Mouse (Mus musculus) gastrocnemius, postnatal 25 days (tissue): ENCODE data around the gene Degs2. TPM values are rescaled to one million over a fixed set of nuclear protein-coding genes. Genes with fewer than 3 reads are reported as not detected.

Source experiments
- DNase-seq: peaks from one replicate; pipeline ENCODE4 v3.0.0; 2022
- microRNA-seq, 2 experiments: library from miRNA; unstranded; fragments of <30 nt; microRNA quantifications; one replicate each; pipeline ENCODE4 v1.2.0; 2021; ENCODE audit warnings: borderline replicate concordance in 2 of 2
- total RNA-seq, 2 experiments: library from RNA; stranded (reverse); gene quantifications; 1 replicate in 1 of 2; 2 replicates in 1 of 2; pipeline ENCODE4 v1.2.3; 2021

Gene Degs2
- total RNA-seq, 2 experiments from 2014 or later, result 0.19 TPM; not detected in 1

- DNase-seq, result peak; percentile 59
Measured at GRCm38 (mm10) chr12:108651053-108651660, 51.0 kb downstream of the Degs2 start.

GRCm38 (mm10) chr12:108647784-108648183 lies 54.3 kb downstream of the Degs2 start:
- DNase-seq, result no peak

- DNase-seq, result no peak
Measured at GRCm38 (mm10) chr12:108646234-108646633, 55.9 kb downstream of the Degs2 start.

DNA sequence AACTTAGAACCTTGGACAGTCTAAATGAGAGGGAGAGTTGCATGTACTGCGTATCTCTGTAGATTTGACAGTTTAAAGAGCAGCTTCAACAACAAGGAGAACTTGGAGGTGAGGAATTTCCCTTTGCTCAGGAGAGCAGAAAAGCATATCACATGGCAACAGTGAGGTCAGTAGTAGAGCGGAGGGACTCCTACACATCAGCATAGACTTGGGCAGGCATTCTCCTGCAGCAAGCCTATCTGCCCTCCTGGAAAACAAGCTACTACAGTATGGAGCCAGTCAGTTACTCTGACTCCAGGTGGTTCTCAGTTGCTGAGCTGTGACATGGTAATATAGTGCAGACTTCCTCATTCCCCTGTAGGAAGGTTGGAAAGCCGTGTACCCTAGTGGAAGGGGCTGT lies 60.1 kb downstream of the Degs2 start:
- DNase-seq, result no peak

- DNase-seq, result no peak
Measured at GRCm38 (mm10) chr12:108639126-108639525, 63.0 kb downstream of the Degs2 start.

- DNase-seq, result no peak
Measured at GRCm38 (mm10) chr12:108637440-108637839, 64.7 kb downstream of the Degs2 start.

- no peak for DNase-seq
Measured at GRCm38 (mm10) chr12:108635501-108635900, 66.6 kb downstream of the Degs2 start.

DNA sequence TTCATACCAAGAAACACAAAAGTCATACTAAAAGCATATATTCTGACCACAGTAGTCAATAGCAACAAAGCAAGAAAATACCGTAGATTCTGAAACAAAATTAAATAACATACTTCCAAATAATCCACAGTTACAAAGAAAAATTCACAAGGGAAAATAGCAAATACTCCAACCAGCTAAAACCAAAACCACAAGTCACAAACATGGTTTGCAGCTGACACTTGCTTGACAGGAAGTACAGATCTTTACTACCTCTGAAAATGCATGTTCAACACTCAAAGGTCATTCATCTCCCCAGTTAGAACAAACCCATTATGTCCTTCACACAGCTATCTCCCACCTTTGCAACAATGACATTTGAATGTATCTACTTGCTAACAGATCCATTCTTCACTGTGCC lies 68.1 kb downstream of the Degs2 start:
- DNase-seq, result no peak

- DNase-seq, result no peak
Measured at GRCm38 (mm10) chr12:108632501-108632900, 69.6 kb downstream of the Degs2 start.

- no peak for DNase-seq
Measured at GRCm38 (mm10) chr12:108630741-108631688, 71.1 kb downstream of the Degs2 start.

DNA sequence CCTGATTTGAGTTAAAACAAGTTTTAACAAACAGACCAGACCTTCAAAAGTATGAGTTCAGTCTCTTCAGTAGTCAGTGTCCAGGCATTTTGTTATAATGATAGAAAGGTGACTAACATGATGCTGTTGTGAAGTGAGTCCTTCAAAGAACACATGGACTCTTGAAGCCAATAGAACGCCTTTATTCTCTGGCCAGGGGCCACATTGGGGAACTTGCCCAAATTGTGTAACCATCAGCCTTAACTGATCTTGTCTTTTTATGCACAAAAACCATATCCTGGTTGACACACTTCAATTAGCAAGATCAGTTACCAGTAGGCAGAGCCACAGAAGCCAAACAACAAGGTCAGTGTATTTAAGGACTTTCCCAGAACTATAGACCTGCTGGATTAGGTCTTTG lies 72.6 kb downstream of the Degs2 start:
- no peak for DNase-seq

Small RNAs within 50 kb of the gene (microRNA-seq; reads per million reads assigned to microRNA genes)
- 0 reads per million in 2 experiments for gene Gm23872
- 731 to 906 reads per million in 2 experiments for gene Mir342

Other genes with a start within 250 kb of the Degs2 start
- gene Evl, start 147.6 kb downstream of the Degs2 start, total RNA-seq, result 10 to 100 TPM; 15.0 to 16.4 TPM
- gene Yy1, start 90.7 kb upstream of the Degs2 start, total RNA-seq, result 10 to 100 TPM; 23.9 to 25.4 TPM
- gene Slc25a29, start 133.6 kb upstream of the Degs2 start, total RNA-seq, result 1 to 10 TPM; 6.4 to 9.2 TPM
- gene Slc25a47, start 133.7 kb upstream of the Degs2 start, total RNA-seq, result 1 to 10 TPM; 5.8 to 6.3 TPM
- gene Wdr25, start 191.3 kb upstream of the Degs2 start, total RNA-seq, result 1 to 10 TPM; 3.1 to 4.8 TPM
- 10 to 100 TPM; 23.4 to 27.2 TPM for gene Wars, start 191.9 kb upstream of the Degs2 start, total RNA-seq